Mouse (Mus musculus) telencephalon, adult 2 months (tissue): ENCODE measurements around the gene Lrrc74a.

Experiments
- DNase-seq: peaks from one replicate; pipeline ENCODE4 v3.0.0-alpha.2; 2011; ENCODE audit warnings: low read depth, low spot score

Lrrc74a gene

DNA sequence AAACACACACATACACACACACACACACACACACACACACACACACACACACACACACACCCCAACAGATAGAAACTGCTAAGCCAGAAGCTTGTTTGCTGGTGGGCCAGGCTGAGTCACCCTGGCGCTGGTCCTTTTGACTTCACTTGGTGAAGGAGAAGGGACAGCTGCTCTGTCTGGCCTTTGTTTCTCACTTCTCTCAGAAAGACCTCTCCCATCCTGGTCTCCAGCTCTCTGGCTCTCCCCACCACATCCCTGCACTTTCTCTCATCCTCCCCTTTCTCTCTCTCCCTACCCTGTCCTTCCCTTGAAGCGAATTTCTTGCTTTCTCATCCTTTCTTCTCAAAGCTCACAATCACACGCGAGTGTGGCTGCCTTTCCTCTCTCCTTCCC lies 70.1 kb downstream of the Lrrc74a start:
- DNase-seq = no peak

DNA sequence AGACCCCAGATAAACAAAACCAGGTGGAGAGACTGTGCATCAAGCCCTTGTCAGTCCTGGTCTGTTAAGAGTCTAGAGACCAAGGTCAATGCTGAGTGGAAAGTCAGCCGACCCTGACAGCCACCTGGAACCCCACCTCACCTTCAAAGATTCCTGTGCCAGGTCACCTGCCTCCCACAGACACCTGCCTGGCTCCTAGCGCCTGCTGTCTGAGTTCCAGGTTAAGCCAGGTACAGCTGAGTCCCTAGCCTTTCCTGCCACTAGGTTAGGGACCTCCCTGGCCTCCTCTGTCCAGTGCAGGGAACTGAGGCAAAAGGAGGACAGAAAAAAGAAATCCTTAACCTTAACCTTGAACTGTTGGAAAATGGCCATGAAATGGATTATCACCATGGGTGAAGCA lies 70.7 kb downstream of the Lrrc74a start:
- DNase-seq = no peak

GRCm38 (mm10) chr12:86805315-86805714 lies 71.1 kb downstream of the Lrrc74a start:
- no peak for DNase-seq

GRCm38 (mm10) chr12:86806031-86806922 lies 72.1 kb downstream of the Lrrc74a start:
- DNase-seq = no peak

DNA sequence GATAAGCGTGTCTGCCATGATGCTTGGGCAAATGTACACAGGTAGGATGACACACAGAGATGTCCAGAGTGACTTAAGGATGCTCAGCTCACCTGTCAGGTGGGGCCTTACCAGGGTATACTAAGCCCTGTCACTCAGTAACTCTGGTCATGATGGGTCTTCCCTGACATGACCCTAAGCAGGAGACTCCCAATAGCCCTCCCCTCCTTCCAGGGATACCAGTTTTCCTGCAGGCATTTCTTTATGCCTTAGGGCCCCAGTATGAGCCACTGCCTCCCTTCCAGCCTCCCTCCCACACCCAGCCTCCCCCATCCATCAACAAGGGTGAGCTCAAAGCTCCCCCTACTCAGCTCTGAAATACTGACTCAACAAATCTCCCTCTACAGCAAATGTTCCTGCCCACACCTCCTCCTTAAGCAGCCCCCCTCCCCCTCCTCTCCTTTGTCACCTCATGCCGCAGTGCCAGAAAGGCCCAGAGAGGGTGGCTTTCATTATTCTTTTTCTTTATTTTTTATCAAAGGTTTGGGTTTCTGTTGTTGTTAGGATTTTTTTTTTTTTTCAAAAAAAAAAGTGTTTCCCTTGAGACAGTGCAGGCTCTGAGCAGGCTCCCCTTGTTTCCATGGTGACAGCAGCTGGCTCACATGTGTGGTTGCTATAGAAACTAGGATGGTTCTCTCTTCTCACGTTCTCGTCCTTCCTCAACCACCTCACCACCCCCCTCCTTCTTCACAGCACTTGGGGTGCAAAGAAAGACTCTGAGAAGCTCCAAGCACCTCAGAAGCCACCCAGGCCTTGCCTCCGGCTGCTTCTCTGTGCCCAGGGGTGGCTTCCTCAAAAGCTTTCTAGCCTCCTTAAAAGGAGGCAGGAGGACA lies 73.0 kb downstream of the Lrrc74a start:
- DNase-seq = peak; percentile 97

DNA sequence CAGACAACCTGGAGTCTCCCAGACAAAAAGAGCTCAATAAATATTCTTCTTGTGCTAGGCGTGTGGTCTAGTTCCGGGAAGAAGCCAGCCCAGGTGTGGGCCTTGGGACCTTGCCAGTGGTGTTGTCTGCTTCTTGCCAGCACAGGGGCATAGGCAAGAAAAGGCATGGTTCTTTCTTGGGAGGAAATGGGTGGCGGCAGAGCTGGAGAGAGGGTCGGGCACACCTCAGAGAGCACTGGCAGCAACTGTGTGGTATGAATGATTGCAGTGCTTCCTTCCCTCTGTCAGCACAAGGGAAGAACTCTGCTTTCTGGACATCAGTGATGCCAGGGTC lies 73.6 kb downstream of the Lrrc74a start:
- no peak for DNase-seq

DNA sequence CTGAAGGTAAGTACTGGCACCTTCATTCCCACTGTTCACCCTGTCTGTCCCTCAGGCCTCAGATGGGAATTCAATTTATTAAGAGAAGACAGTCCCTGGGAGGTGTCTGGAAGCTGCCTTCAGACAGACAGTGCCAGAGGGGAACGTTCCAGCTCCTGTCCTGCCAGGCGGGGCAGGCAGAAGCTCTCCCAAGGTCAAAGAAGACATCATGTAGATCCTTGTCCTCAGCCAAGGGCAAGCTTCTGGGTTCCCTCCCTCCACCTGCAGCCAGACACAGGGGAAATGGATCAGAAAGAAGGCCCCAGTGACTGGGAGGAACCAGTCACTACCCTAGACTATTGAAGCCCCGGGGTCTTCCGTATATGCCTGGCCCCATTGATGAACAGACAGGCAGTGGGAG lies 74.7 kb downstream of the Lrrc74a start:
- DNase-seq = no peak

GRCm38 (mm10) chr12:86810040-86810439 lies 75.9 kb downstream of the Lrrc74a start:
- no peak for DNase-seq

DNA sequence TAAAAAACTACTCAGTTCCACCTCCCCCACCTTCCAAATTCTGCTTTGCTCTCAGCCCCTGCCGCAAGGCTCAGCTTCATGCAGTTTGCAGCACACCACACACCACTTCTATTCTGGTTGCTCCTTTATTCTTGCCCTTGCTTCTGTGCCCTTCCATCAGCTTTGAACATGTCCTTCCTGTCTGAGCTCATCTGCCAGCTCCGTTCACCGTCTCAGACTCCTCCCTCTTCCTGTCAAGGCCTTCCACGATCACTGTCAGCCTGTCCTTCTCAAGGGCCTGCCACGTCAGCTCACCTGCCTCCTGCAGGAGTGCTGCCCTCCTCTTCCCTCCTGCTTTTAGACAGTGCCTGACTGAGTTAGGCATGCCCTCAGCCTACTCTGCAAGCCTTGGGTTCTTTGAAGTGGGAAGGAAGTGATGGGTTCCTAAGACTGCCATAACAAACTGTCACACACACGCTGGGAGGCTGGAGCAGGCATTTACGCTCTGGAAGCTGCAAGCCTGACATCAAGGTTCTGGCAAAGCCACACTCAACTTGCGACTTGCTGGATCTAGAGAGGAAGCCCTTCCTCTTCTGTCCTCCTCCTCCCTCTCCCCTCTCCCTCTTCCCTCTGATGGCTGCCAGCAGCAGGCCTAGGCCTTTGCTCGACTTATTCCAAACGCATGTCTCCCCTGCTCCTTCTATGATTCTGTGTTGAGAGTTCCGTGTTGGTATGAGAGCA lies 76.7 kb downstream of the Lrrc74a start:
- no peak for DNase-seq

DNA sequence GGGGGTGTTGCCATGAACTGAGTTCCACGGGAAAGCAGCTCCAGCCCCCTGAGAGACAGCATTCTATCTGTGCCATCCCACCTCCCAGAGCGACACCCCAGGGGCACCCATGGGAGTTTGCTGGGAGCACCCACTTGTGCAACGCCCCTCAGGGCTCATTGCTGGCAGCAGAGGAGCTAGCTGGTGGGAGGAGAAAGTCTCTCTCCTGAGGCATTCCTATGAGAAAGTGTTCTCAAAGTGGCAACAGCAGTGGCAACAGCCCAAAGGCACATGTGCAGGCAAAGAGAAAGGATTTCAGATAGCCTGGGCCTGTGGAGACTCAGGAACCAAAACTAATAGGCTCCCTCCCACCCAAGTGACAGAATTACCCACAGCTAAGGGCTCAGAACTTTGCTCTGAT lies 78.6 kb downstream of the Lrrc74a start:
- DNase-seq = no peak
